Mouse (Mus musculus): ENCODE data around the gene AI661453.
A peak's percentile ranks its signal among the peaks of the same experiment; 100 is the strongest.
"Not testable (repeated sequence)": the region's sequence is repeated elsewhere in the genome, so short reads cannot be mapped to it uniquely, and the experiment has no call there.

AI661453 gene

GRCm38 (mm10) chr17:47436156-47436906 is at the start of gene AI661453:
Gene AI661453, plus strand, starts transcription at chr17:47436615.
- no peak for DNase-seq (ENCODE audit: low spot score in 2 of 2)

DNA sequence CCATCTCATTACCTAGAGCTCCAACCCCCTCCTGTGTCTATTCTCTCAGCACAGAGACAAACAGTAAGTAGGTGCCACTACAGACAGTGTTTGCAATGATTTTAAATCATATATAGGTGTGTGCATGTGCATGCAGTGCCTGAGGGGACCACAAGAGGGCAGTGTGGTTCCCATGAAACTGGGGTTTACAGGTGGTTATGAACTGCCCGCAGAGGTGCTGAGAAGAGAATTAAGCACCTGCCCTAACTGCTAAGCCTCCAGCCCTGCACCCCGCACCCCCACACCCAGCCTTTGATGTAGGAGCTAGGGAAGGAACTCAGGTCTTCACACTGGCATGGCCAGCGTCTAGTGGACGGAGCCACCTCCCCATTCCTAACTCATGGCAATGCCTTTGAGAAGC is 49.8 kb upstream of the AI661453 start:
- DNase-seq (ENCODE audit: low spot score in 2 of 2), result peak; percentile 23 to 24

DNA sequence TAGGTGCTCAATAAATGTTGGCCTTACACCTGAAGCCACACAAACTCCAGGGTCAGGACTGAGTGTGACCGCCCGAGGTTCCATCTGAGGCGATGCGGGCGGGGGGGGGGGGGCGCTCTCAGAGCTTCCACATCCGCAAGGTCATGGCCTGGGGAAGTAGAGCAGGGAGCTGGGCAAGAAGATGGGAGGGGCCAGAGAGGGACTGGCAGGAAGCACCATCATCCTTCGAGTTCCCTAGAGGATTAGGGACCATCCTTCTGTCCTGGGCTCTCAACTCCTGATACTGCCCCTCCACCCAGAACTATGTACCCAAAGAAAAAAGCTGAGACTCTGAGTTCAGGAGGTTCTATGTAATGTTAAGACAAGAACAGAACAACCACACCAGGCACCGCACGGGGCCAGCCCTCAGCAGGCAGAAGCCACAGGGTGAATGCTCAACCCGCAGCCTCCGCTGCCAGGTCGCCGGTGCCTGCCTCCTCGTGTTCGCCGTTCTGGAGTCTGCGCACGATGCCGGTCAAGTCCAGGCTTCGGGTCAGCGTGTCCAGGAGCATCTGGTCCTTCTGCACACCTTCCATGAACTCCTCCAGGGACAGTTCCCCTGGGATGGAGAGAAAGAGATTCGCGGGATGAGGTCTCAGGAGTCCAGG is 42.1 kb upstream of the AI661453 start:
- no peak for DNase-seq (ENCODE audit: low spot score in 2 of 2)

- DNase-seq (ENCODE audit: low spot score in 2 of 2), result no peak
Observed at GRCm38 (mm10) chr17:47395376-47395913, 41.0 kb upstream of the AI661453 start.

GRCm38 (mm10) chr17:47399091-47399490 is 37.3 kb upstream of the AI661453 start:
- DNase-seq (ENCODE audit: low spot score in 2 of 2), result no peak

DNA sequence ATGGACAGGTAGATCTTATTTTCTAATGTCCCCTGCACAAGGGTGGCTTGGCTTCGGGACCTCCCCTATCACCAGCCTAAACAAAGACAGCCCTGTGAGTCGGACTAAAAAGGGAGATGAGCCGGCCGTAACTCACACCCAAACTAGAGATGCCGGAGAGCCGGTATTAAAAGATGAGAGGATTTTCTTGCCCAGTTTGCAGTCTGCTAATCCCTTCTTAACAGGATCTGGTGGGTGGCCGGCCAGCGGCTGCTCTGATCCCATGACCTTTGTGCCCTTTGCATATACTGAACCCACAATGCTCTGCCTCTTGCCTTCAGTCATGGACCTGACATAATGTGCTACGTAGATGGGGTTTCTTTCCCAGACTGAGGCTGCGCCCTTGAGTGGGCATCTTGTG is 36.0 kb upstream of the AI661453 start, which contains the start of gene Guca1a:
Guca1a (minus strand) TSS at position 134 of the 400 bp plus-strand sequence.
- DNase-seq (ENCODE audit: low spot score in 2 of 2), result no peak

DNA sequence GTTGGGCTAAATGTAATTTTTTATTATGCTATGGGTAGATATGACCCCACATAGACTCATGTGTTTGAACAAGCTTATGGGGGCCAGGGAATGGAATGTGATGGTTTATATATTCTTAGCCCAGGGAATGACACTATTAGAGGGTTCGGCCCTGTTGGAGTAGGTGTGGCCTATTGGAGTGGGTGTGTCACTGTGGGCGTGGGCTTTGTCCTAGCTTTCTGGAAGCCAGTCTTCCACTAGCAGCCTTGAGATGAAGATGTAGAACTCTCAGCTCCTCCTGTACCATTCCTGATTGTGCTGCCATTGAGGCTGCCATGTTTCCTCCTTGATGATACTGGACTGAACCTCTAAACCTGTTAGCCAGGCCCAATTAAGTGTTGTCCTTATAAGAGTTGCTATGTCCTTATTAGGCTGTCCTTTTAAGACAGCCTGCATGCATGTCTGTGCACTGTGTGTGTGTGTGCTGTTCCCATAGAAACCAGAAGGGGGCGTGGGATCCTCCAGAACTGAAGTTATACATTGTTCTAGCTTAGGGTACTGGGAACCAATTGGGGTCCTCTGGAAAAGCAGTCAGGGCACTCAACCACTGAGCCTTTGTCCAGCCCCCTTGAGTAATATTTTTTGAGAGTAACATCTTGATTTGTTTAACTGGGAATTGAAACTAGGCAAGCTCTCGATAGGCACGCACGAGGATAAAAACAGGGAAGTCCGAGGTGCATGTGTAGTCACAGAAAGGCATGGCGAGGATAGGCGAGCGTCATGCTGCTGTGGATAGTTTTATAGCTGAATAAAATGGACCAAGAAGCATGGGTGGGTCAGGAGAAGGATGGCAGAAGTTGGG is 28.5 kb upstream of the AI661453 start:
- no peak for DNase-seq (ENCODE audit: low spot score in 2 of 2)

GRCm38 (mm10) chr17:47408558-47408898 is 27.9 kb upstream of the AI661453 start:
- DNase-seq (ENCODE audit: low spot score in 2 of 2), result peak; percentile 24 to 47

- DNase-seq (ENCODE audit: low spot score in 2 of 2), result peak; percentile 17
Observed at GRCm38 (mm10) chr17:47409897-47410861, 26.2 kb upstream of the AI661453 start.

DNA sequence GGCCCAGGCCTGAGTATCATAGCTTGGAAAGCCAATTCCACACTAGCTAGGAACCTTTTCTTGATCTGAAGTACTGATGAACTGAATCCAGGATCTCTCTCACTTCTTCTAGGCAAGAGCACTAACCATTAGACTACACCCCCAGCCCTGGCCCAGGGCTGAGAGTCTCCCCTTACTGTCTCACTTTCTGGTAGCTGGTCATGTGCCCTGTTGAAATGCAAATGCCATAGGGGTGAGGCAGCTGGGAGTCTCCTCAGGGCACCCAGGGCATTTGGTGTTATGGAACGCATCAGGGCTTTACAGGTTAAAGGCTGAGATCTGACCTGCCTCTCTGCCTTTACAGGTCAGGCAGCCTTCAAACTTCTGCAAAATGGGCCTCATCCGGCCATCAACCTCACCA is 16.2 kb upstream of the AI661453 start:
- no peak for DNase-seq (ENCODE audit: low spot score in 2 of 2)

- DNase-seq (ENCODE audit: low spot score in 2 of 2), result no peak
Observed at GRCm38 (mm10) chr17:47421566-47421965, 14.8 kb upstream of the AI661453 start.

- not testable (repeated sequence) for DNase-seq (ENCODE audit: low spot score in 2 of 2)
Observed at GRCm38 (mm10) chr17:47422616-47423015, 13.8 kb upstream of the AI661453 start.

DNA sequence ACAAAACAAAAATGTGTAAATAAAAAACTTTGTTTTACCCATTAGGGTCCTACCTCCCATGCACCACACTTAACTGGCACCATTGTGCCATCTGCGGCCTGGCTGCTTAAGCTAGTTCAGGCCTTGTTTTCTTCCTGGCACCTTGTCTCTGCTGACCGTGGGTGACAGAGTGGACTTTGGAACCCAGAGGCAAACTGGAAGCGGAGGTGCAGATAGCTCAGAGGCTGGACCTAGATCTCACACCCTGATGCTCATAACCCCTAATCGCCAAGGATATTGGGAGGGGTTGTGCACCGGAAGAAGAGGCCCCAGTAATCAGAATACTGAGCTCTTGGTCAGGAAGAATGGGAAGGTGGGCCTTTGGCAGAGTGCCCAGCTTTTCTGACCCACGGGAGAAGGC is 12.2 kb upstream of the AI661453 start:
- DNase-seq (ENCODE audit: low spot score in 2 of 2), result no peak

DNA sequence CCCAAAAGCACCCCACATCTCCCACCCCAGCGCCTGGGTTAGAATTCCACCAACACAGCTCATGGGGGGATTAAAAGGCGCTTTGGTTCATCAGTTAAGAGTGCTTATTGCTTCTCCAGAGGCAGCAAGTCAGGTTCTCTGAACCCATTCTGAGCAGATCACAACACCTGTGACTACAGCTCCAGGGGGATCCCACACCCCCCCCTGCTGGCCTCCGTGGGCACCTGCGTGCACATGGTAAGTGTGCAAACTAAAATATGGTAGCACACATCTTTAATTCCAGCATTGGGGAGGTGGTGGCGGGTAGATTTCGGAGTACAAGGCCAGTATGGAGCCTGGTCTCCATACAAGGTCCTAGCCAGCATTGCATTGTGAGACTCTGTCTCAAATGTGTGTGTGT is 9.1 kb upstream of the AI661453 start:
- DNase-seq (ENCODE audit: low spot score in 2 of 2), result no peak

DNA sequence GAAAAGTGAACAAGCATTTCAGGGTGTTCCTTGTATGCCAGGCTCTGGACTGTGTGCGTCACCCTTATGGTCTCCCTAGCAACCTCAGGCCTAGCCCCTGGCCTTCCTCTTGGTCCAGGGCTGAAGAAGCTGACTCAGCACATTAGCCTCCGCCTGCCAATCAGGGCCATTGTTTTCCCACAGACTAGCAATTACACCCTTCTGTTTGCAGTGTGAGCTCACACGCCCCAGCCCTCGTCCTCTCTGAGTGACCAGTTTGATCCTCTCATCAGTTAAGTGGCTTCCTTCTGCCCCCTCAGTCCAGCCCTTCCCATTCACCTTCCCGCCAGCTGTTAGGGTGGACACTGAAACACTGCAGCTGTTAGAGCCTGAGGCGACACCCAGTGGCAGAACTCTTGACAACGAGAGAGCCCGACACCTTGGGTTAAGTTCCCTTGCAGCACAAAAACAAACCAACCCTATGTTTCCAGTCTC is 7.5 kb upstream of the AI661453 start:
- DNase-seq (ENCODE audit: low spot score in 2 of 2), result no peak

- no peak for DNase-seq (ENCODE audit: low spot score in 2 of 2)
Observed at GRCm38 (mm10) chr17:47430815-47431214, 5.6 kb upstream of the AI661453 start.

DNA sequence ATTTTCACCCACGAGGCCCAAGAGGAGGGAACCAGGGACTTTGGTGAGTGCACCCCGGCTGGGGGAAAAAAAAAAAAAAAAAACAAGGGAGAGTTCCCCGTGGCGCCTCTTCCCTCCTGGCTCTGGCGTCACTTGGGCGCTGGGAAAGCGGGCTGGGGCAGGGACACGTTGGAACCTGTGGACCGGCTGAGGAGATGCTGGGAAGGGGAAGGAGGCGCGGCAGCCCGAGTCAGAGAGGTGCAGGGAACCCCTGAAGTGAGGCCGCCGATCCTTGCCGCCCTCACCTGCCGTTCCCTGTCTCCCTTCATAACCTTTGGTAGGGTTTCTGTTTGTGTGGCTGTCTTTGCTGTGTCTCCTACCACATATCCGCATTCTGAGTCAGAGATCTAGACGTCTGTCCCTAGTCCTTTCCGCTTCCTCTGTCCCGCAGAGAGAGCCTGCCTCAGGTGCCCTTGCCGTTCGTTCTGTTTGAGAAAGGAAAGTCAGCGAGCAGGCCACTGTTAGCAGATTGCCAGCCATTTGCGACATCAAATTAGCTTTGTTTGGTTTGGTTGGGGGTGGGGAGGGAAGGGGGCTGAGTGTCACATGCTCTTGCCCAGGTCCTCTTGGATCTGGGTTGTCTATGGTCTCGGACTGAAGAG is 612 bp downstream of the AI661453 start, which contains the start of gene 1700001C19Rik:
1700001C19Rik (minus strand) TSS at position 470 of the 641 bp plus-strand sequence.
- no peak for DNase-seq (ENCODE audit: low spot score in 2 of 2)

- no peak for DNase-seq (ENCODE audit: low spot score in 2 of 2)
Observed at GRCm38 (mm10) chr17:47438611-47439010, 2.2 kb downstream of the AI661453 start.

GRCm38 (mm10) chr17:47439396-47440028 is 3.1 kb downstream of the AI661453 start:
- DNase-seq (ENCODE audit: low spot score in 2 of 2), result no peak

All from right cerebral cortex, adult 2 months (tissue).